8 mouse cellular contexts compared by ENCODE assay signal in the genomic region with DNA sequence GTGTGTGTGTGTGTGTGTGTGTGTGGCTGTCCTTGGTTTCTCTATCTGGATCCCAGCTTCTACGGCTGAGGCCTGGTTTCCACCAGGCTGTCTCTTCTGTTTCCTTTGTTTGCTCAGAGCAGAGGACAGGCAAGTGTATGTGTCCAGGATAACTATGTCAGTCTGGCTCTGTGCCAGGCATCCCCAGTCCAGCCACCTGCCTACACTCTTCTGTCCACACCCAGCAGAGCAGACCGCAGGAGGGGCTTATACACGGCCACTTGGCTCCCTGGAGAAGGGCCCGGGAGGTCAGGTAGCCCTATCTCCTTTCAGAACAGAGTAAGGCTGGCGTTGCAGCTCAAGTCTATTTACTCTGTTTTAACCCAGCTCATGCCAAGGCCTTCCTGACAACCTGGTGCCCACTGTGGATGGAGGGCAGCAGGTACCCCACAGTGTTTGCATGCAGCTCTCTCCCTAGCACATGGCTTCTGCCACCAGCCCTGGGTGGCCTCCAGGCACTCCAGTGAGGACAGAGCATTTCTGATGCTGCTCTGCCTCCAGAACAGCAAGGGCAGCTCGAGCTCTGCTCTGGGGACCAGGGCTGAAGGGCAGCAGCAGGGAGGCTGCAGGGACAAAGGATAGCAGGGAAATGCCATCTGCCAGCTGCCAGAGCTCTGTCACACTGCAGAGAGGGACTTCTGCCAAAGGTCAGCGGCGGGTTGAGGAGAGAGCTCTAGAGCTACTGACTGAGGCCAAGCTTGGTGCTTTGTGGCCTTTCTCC.
DNase-seq lines count a peak whose midpoint lies in the region; ATAC-seq and TF ChIP-seq lines count a peak whose summit lies in the region.

No protein-coding gene starts in this region.

- H3K4me1 ChIP-seq in forebrain, embryonic 14.5 days (ENCODE audit: control insufficient read depth, insufficient read depth, low read length), result peaks cover 46% of the 10 kb centered on the region
- H3K4me1 ChIP-seq in hindbrain, embryonic 12.5 days, result peaks cover 58% of the 10 kb centered on the region
- peaks cover 7% of the 10 kb centered on the region; the same call in 1 of the 2 replicates for H3K4me1 ChIP-seq in lung, postnatal 0 days (ENCODE audit: insufficient read depth, low read depth, low read length)
- H3K4me1 ChIP-seq in stomach, embryonic 16.5 days (ENCODE audit: control insufficient read depth, insufficient read depth, low read length), result peaks cover 5% of the 10 kb centered on the region

- H3K27ac ChIP-seq in forebrain, embryonic 14.5 days (ENCODE audit: low read depth, low read length), result peak overlapping the region; percentile 75
- H3K27ac ChIP-seq in hindbrain, embryonic 12.5 days, result peak overlapping the region; percentile 88
- H3K27ac ChIP-seq in lung, postnatal 0 days (ENCODE audit: low read length), result no peak overlapping the region
- H3K27ac ChIP-seq in stomach, embryonic 16.5 days (ENCODE audit: low read length), result no peak overlapping the region

- TF ChIP-seq CTCF in lung, postnatal 0 days (IDR thresholded peaks at IDR 0.05), result no peak

- no peak overlapping the region for H3K4me3 ChIP-seq in forebrain, embryonic 14.5 days (ENCODE audit: low read depth, low read length)
- no peak overlapping the region for H3K4me3 ChIP-seq in hindbrain, embryonic 12.5 days
- H3K4me3 ChIP-seq in lung, postnatal 0 days (ENCODE audit: low read depth, low read length), result no peak overlapping the region
- no peak overlapping the region for H3K4me3 ChIP-seq in stomach, embryonic 16.5 days (replicated peaks; ENCODE audit: low read length)

- peak; percentile 60 for DNase-seq in MN1 (ENCODE audit: low spot score)
- DNase-seq in brain, adult 2 months (ENCODE audit: low read depth, low spot score), result peak; percentile 95
- peak; percentile 46 for DNase-seq in forebrain, embryonic 14.5 days (ENCODE audit: low spot score)
- peak; percentile 56 for DNase-seq in lung, postnatal 0 days (ENCODE audit: low spot score)
- DNase-seq in frontal cortex, postnatal 36 days (ENCODE audit: low spot score in 2 of 2), result no peak

- H3K36me3 ChIP-seq in forebrain, embryonic 14.5 days (ENCODE audit: control insufficient read depth, insufficient read depth, low read length), result no peaks in the 10 kb centered on the region
- H3K36me3 ChIP-seq in hindbrain, embryonic 12.5 days, result 0 out of 2 replicates have a peak, but pooled peaks cover 2% of the 10 kb centered on the region
- no peaks in the 10 kb centered on the region for H3K36me3 ChIP-seq in lung, postnatal 0 days (ENCODE audit: insufficient read depth, low read length)
- H3K36me3 ChIP-seq in stomach, embryonic 16.5 days (ENCODE audit: control insufficient read depth, insufficient read depth, low read length), result no peaks in the 10 kb centered on the region

- H3K9ac ChIP-seq in forebrain, embryonic 14.5 days (ENCODE audit: low read length), result no peak overlapping the region
- peak overlapping the region; percentile 45; the same call in 1 of the 2 replicates for H3K9ac ChIP-seq in hindbrain, embryonic 12.5 days
- no peak overlapping the region for H3K9ac ChIP-seq in lung, postnatal 0 days (replicated peaks; ENCODE audit: low read depth)
- H3K9ac ChIP-seq in stomach, embryonic 16.5 days (ENCODE audit: low read length), result 0 out of 2 replicates have a peak overlapping the region, but pooled peaks have one; percentile 16

- no peak for TF ChIP-seq EP300 in lung, postnatal 0 days (IDR thresholded peaks at IDR 0.05)

- 49% methylated on average over 8 of the region's 8 CpGs for WGBS in forebrain, embryonic 14.5 days
- 39% methylated on average over 8 of the region's 8 CpGs for WGBS in hindbrain, embryonic 12.5 days
- WGBS in lung, postnatal 0 days, result 25% methylated on average over 8 of the region's 8 CpGs
- WGBS in stomach, embryonic 16.5 days, result 50% methylated on average over 8 of the region's 8 CpGs

- peak; percentile 32; the same call in 1 of the 2 replicates for ATAC-seq in forebrain, embryonic 14.5 days
- ATAC-seq in hindbrain, embryonic 12.5 days (ENCODE audit: low FRiP score), result peak; percentile 72
- ATAC-seq in lung, postnatal 0 days, result peak; percentile 75
- peak; percentile 67; the same call in 1 of the 2 replicates for ATAC-seq in stomach, embryonic 16.5 days (ENCODE audit: insufficient read depth, low FRiP score)
- no peak for ATAC-seq in granulocyte monocyte progenitor cell, adult 5-6 weeks (replicated peaks; ENCODE audit: poor library complexity, severe bottlenecking)

- H3K9me3 ChIP-seq in forebrain, embryonic 14.5 days (replicated peaks; ENCODE audit: control insufficient read depth, low read length), result no peaks in the 10 kb centered on the region
- H3K9me3 ChIP-seq in hindbrain, embryonic 12.5 days (replicated peaks), result no peaks in the 10 kb centered on the region
- no peaks in the 10 kb centered on the region for H3K9me3 ChIP-seq in lung, postnatal 0 days (ENCODE audit: low read length)
- no peaks in the 10 kb centered on the region for H3K9me3 ChIP-seq in stomach, embryonic 16.5 days (replicated peaks; ENCODE audit: control insufficient read depth, low read length)

- no peaks in the 10 kb centered on the region for H3K27me3 ChIP-seq in forebrain, embryonic 14.5 days (replicated peaks; ENCODE audit: control insufficient read depth, insufficient read depth, low read length)
- no peaks in the 10 kb centered on the region for H3K27me3 ChIP-seq in hindbrain, embryonic 12.5 days
- no peaks in the 10 kb centered on the region for H3K27me3 ChIP-seq in lung, postnatal 0 days (replicated peaks; ENCODE audit: insufficient read depth, low read length)
- H3K27me3 ChIP-seq in stomach, embryonic 16.5 days (ENCODE audit: control insufficient read depth, insufficient read depth, low read length), result no peaks in the 10 kb centered on the region

- H3K4me2 ChIP-seq in forebrain, embryonic 14.5 days (ENCODE audit: low read length), result no peak overlapping the region
- H3K4me2 ChIP-seq in hindbrain, embryonic 12.5 days (replicated peaks), result no peak overlapping the region
- H3K4me2 ChIP-seq in lung, postnatal 0 days (replicated peaks; ENCODE audit: low read depth, low read length), result no peak overlapping the region
- no peak overlapping the region for H3K4me2 ChIP-seq in stomach, embryonic 16.5 days (ENCODE audit: low read depth, low read length)

Comparison
In these comparisons a context has a peak if more than half of its experiments do, and no peak if none do; other contexts are left out.
1. DNase-seq: peak in MN1 (single experiment), brain, adult 2 months (single experiment), forebrain, embryonic 14.5 days (single experiment) and lung, postnatal 0 days (single experiment); none in frontal cortex, postnatal 36 days (0 of 2).
2. H3K27ac ChIP-seq: peak in forebrain, embryonic 14.5 days (single experiment) and hindbrain, embryonic 12.5 days (single experiment); none in lung, postnatal 0 days (single experiment) and stomach, embryonic 16.5 days (single experiment).
3. H3K9ac ChIP-seq: peak in hindbrain, embryonic 12.5 days (single experiment) and stomach, embryonic 16.5 days (single experiment); none in forebrain, embryonic 14.5 days (single experiment) and lung, postnatal 0 days (single experiment).